Mouse (Mus musculus) G1E (cell line): ENCODE results near the gene Pla2g3.

ENCODE experiments used
- CTCF ChIP-seq: IDR thresholded peaks from 2 replicates; pipeline ENCODE4 v1.5.1; 2012; ENCODE audit warnings: low read depth, low read length, inconsistent platforms, mixed read lengths
- GATA1 ChIP-seq: IDR thresholded peaks from 2 replicates; pipeline ENCODE4 v1.6.1; 2012; ENCODE audit warnings: borderline replicate concordance, low read length, inconsistent platforms, mixed read lengths

GRCm38 (mm10) chr11:3515216-3515615 is 27.1 kb downstream of the Pla2g3 start:
- TF ChIP-seq CTCF (no peak), GATA1 (no peak)
